Mouse (Mus musculus): ENCODE data around the gene Cmbl. TPM values are rescaled to one million over a fixed set of nuclear protein-coding genes. Genes with fewer than 3 reads are reported as not detected.
A peak's percentile ranks its signal among the peaks of the same experiment; 100 is the strongest.

Cmbl gene
- polyA plus RNA-seq, 1 experiment from 2014 or later: 12.4 TPM

DNA sequence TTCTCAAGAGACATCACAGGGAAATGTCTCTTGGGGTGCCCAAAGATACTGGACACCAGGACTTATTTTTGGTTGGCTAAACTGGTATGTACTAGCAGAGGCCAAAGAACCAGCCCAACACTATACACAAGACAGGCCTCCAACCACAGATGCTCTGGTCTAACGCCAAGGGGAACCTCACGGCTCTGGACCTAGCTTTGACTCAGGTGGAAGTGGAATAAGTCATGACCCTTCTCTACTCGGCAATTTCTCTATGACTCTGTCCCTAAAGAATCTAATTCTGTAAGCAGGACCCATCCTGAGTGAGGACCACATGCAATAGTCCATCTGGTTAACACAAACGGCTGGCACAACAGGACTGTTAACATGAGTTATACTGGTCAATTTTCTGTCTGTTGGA lies 34.6 kb downstream of the Cmbl start:
- whole genome bisulfite sequencing: 56% methylated on average over 4 of the region's 4 CpGs
- Histone ChIP-seq H3K4me2 (ENCODE audit: low read length) (peak overlapping the region; percentile 79), H3K4me1 (ENCODE audit: control insufficient read depth in 2 of 2, insufficient read depth in 2 of 2, low read length in 2 of 2) (peaks cover 7 to 28% of the 10 kb centered on the region in 2 experiments), H3K36me3 (ENCODE audit: control insufficient read depth, insufficient read depth, low read length) (peaks cover 33% of the 10 kb centered on the region), H3K27me3 (ENCODE audit: control insufficient read depth, insufficient read depth, low read length) (no peaks in the 10 kb centered on the region), H3K4me3 (ENCODE audit: control insufficient read depth in 1 of 2, insufficient read depth in 1 of 2, low read depth in 1 of 2, low read length in 2 of 2) (peak overlapping the region in 1 of 2 experiments; percentile 84; a peak in 1 of 4 replicates), H3K9me3 (ENCODE audit: control insufficient read depth, low read length) (no peaks in the 10 kb centered on the region), H3K9ac (ENCODE audit: low read length) (no peak overlapping the region), H3K27ac (replicated peaks in 1 of 2; ENCODE audit: control insufficient read depth in 1 of 2, insufficient read depth in 1 of 2, low read depth in 2 of 2, low read length in 2 of 2) (no peak overlapping the region)
- ATAC-seq (ENCODE audit: insufficient number of reproducible peaks, insufficient read depth, low FRiP score, low read depth): no peak

DNA sequence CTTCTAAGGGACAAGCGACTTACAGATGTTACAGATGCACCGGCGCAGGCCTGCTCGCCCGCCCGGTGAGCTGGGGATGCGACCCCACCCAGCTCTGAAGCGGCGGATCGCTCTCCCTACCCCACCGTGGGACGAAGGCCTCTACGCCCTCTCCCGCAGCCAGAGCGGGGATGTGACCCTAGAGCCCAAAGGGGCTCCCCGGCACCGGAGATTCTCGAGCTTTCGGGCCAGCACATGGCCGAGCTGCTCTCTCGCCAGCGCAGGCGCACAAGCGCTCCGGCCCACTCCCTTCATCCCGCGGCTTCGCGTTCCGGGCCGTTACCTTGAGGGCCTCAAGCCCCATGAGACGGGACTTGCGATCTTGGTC lies 36.1 kb downstream of the Cmbl start:
- Histone ChIP-seq H3K27ac (replicated peaks in 1 of 2; ENCODE audit: control insufficient read depth in 1 of 2, insufficient read depth in 1 of 2, low read depth in 2 of 2, low read length in 2 of 2) (peak overlapping the region; percentile 66 to 87), H3K9ac (ENCODE audit: low read length) (peak overlapping the region; percentile 92), H3K4me2 (ENCODE audit: low read length) (peak overlapping the region; percentile 79), H3K36me3 (ENCODE audit: control insufficient read depth, insufficient read depth, low read length) (peaks cover 19% of the 10 kb centered on the region), H3K4me1 (ENCODE audit: control insufficient read depth in 2 of 2, insufficient read depth in 2 of 2, low read length in 2 of 2) (peaks cover 7 to 28% of the 10 kb centered on the region in 2 experiments), H3K4me3 (ENCODE audit: control insufficient read depth in 1 of 2, insufficient read depth in 1 of 2, low read depth in 1 of 2, low read length in 2 of 2) (peak overlapping the region; percentile 78 to 84), H3K9me3 (ENCODE audit: control insufficient read depth, low read length) (no peaks in the 10 kb centered on the region), H3K27me3 (ENCODE audit: control insufficient read depth, insufficient read depth, low read length) (no peaks in the 10 kb centered on the region)
- under 1% methylated on average over 33 of the region's 33 CpGs for WGBS
- peak; percentile 68 for ATAC-seq (ENCODE audit: insufficient number of reproducible peaks, insufficient read depth, low FRiP score, low read depth)

DNA sequence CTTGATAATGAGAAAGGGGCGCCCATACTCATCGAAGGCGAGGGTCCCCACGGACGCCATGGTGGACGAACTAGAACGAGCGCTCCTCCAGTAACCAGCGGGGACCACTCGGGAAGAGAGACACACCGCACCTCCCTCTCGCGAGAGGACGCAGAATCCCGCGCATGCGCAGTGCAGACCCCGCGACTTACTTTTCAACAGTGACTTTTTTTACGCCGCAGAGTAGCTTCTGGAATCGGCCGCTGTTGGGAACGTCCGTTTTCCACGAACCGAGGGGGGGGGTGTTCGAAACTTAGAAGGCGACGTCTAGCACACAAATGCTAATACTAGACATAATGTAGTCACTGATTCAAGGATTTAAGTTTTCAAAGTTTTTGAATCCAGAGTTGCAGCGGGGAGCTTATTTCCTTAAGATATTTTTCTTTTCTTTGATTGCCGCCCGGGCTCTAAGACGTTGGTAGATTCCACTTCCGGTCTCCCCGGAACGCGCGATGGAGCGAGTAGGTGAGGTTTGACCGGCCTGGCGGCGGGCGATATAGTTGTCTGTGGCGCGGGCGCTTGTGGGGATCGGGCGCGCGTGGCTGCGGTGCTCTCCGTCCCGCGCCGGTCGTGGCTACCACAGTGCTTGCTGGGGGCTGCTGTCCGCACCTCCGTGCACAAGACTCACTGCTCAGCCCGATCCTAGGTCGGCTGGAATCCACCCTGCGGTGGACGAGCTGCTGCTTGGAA lies 36.6 kb downstream of the Cmbl start, which contains the start of the genes Cct5 and Fam173b:
Gene Cct5 (minus strand): TSS at position 159 of the 729 bp plus-strand sequence.
Gene Fam173b (plus strand): TSS at position 207 of the 729 bp plus-strand sequence.
- Histone ChIP-seq H3K9ac (ENCODE audit: low read length) (peak within 1 kb of the TSS; percentile 93), H3K4me3 (ENCODE audit: control insufficient read depth in 1 of 2, insufficient read depth in 1 of 2, low read depth in 1 of 2, low read length in 2 of 2) (peak within 1 kb of the TSS; percentile 84 to 99), H3K9me3 (ENCODE audit: control insufficient read depth, low read length) (no peaks in the 10 kb centered on the region), H3K36me3 (ENCODE audit: control insufficient read depth, insufficient read depth, low read length) (peaks cover 13% of the 10 kb centered on the region), H3K4me2 (ENCODE audit: low read length) (peak within 1 kb of the TSS; percentile 80), H3K27me3 (ENCODE audit: control insufficient read depth, insufficient read depth, low read length) (no peaks in the 10 kb centered on the region), H3K27ac (replicated peaks in 1 of 2; ENCODE audit: control insufficient read depth in 1 of 2, insufficient read depth in 1 of 2, low read depth in 2 of 2, low read length in 2 of 2) (peak within 1 kb of the TSS; percentile 87 to 97), H3K4me1 (ENCODE audit: control insufficient read depth in 2 of 2, insufficient read depth in 2 of 2, low read length in 2 of 2) (peaks cover 8 to 30% of the 10 kb centered on the region in 2 experiments)
- under 1% methylated on average over 63 of the region's 63 CpGs for WGBS
- peak; percentile 87 for ATAC-seq (ENCODE audit: insufficient number of reproducible peaks, insufficient read depth, low FRiP score, low read depth)

DNA sequence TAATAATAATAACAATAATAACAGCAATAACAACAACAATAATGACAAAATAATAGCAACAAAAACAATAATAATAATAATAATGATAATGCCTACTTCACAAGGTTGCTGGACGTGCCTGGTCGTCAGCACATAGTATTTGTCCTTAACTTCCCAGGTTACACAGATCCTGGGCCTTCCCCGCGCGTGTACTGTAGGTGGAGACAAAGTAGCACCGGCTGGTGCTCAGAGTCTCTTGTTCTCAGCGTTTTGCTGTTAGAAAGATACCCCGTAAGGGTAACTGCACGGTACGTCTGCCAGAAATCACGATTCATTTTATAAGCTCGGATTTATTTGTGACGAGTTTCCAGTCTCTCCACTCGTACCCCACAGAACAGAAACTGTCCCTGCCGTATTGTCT lies 37.2 kb downstream of the Cmbl start:
- H3K36me3 ChIP-seq (ENCODE audit: control insufficient read depth, insufficient read depth, low read length): peaks cover 7% of the 10 kb centered on the region
- 5% methylated on average over 15 of the region's 15 CpGs for WGBS

DNA sequence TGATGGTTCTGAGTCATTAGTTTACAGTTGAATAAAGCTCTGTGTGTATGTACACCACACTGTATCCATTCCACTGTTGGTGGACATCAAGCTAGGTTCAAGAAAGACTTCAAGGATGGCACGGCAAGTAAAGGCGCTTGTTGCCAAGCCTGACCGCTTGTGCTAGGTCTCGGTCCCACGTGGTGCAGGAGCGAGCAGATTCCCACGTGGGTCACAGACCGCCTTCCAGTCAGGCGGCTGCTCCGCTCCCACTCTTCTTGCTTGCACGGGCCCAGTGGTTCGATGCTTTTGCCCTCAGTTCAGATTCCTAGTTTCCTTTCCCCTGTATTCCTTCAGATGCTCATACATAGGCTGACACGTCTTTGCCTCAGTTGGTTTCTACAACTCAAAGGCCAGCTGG lies 37.9 kb downstream of the Cmbl start:
- Histone ChIP-seq H3K4me3 (ENCODE audit: control insufficient read depth in 1 of 2, insufficient read depth in 1 of 2, low read depth in 1 of 2, low read length in 2 of 2) (peak overlapping the region in 1 of 2 experiments; percentile 84; a peak in 1 of 4 replicates), H3K9me3 (ENCODE audit: control insufficient read depth, low read length) (no peaks in the 10 kb centered on the region)

More for the DNA sequence above, 37.2 kb downstream of the Cmbl start:
- Histone ChIP-seq H3K27me3 (ENCODE audit: control insufficient read depth, insufficient read depth, low read length) (no peaks in the 10 kb centered on the region), H3K27ac (replicated peaks in 1 of 2; ENCODE audit: control insufficient read depth in 1 of 2, insufficient read depth in 1 of 2, low read depth in 2 of 2, low read length in 2 of 2) (peak overlapping the region; percentile 17 to 87; a peak in 3 of 4 replicates), H3K9ac (ENCODE audit: low read length) (peak overlapping the region; percentile 93), H3K9me3 (ENCODE audit: control insufficient read depth, low read length) (no peaks in the 10 kb centered on the region), H3K4me1 (ENCODE audit: control insufficient read depth in 2 of 2, insufficient read depth in 2 of 2, low read length in 2 of 2) (peaks cover 9 to 35% of the 10 kb centered on the region in 2 experiments), H3K4me3 (ENCODE audit: control insufficient read depth in 1 of 2, insufficient read depth in 1 of 2, low read depth in 1 of 2, low read length in 2 of 2) (peak overlapping the region; percentile 84 to 99), H3K4me2 (ENCODE audit: low read length) (peak overlapping the region; percentile 80)
- peak; percentile 57; the same call in 1 of the 2 replicates for ATAC-seq (ENCODE audit: insufficient number of reproducible peaks, insufficient read depth, low FRiP score, low read depth)

DNA sequence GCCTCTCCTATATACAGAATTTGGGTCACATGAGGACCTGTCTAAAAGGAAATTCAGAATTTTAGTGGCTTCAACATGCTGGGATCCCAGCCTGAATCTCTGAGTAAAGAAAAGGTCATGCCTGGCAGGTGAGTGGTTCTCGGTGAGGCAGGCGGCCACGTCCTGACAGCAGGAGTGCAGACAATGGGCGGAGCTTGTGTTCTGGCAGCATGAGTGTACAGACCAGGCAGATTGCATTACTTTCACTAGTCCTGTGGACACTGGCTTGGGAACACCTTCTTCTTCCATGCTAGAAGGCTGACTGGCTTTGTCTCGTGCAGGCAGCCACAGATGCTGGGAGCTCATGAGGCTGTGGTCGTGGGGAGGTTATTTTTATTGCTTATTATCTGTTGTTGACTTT lies 41.6 kb downstream of the Cmbl start:
- H3K4me3 ChIP-seq (ENCODE audit: control insufficient read depth in 1 of 2, insufficient read depth in 1 of 2, low read depth in 1 of 2, low read length in 2 of 2): no peak overlapping the region
- H3K27me3 ChIP-seq (ENCODE audit: control insufficient read depth, insufficient read depth, low read length): no peaks in the 10 kb centered on the region
- H3K4me2 ChIP-seq (ENCODE audit: low read length): no peak overlapping the region
- H3K9ac ChIP-seq (ENCODE audit: low read length): 0 out of 2 replicates have a peak overlapping the region, but pooled peaks have one; percentile 10
- H3K9me3 ChIP-seq (ENCODE audit: control insufficient read depth, low read length): no peaks in the 10 kb centered on the region
- H3K27ac ChIP-seq (replicated peaks in 1 of 2; ENCODE audit: control insufficient read depth in 1 of 2, insufficient read depth in 1 of 2, low read depth in 2 of 2, low read length in 2 of 2): no peak overlapping the region
- H3K36me3 ChIP-seq (ENCODE audit: control insufficient read depth, insufficient read depth, low read length): peaks cover 22% of the 10 kb centered on the region; the same call in 1 of the 2 replicates
- H3K4me1 ChIP-seq (ENCODE audit: control insufficient read depth in 2 of 2, insufficient read depth in 2 of 2, low read length in 2 of 2): peaks cover 5 to 15% of the 10 kb centered on the region in 2 experiments; a peak in 3 of 4 replicates
- no peak for ATAC-seq (ENCODE audit: insufficient number of reproducible peaks, insufficient read depth, low FRiP score, low read depth)
- 56% methylated on average over 6 of the region's 6 CpGs for WGBS

More for the DNA sequence above, 37.9 kb downstream of the Cmbl start:
- H3K4me2 ChIP-seq (ENCODE audit: low read length): peak overlapping the region; percentile 80
- no peak overlapping the region for H3K27ac ChIP-seq (replicated peaks in 1 of 2; ENCODE audit: control insufficient read depth in 1 of 2, insufficient read depth in 1 of 2, low read depth in 2 of 2, low read length in 2 of 2)
- no peaks in the 10 kb centered on the region for H3K27me3 ChIP-seq (ENCODE audit: control insufficient read depth, insufficient read depth, low read length)
- no peak for ATAC-seq (ENCODE audit: insufficient number of reproducible peaks, insufficient read depth, low FRiP score, low read depth)
- 85% methylated on average over 13 of the region's 13 CpGs for WGBS
- peaks cover 9 to 35% of the 10 kb centered on the region in 2 experiments for H3K4me1 ChIP-seq (ENCODE audit: control insufficient read depth in 2 of 2, insufficient read depth in 2 of 2, low read length in 2 of 2)
- peaks cover 2% of the 10 kb centered on the region; the same call in 1 of the 2 replicates for H3K36me3 ChIP-seq (ENCODE audit: control insufficient read depth, insufficient read depth, low read length)
- H3K9ac ChIP-seq (ENCODE audit: low read length): peak overlapping the region; percentile 93

DNA sequence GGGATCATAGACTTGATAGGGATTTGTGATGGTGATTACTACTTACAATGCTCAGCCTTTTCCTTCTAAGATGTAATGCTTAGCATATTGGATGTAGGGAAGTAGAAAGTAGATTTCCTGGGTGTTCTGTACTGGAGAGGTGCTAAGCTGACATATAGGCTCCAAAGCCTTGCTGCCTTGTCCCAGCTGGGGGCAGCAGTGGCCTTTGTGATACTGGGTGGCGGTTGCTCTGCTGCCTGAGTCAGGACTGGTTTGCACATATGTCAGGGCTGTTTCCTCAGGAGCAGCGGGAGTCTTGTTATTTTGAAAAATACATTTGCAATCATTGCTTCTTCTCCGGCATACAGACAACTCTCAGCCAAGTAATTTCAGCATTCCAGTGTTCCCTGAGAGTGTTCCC lies 45.8 kb downstream of the Cmbl start:
- Histone ChIP-seq H3K9ac (ENCODE audit: low read length) (no peak overlapping the region), H3K4me3 (ENCODE audit: control insufficient read depth in 1 of 2, insufficient read depth in 1 of 2, low read depth in 1 of 2, low read length in 2 of 2) (no peak overlapping the region), H3K27ac (replicated peaks in 1 of 2; ENCODE audit: control insufficient read depth in 1 of 2, insufficient read depth in 1 of 2, low read depth in 2 of 2, low read length in 2 of 2) (no peak overlapping the region), H3K4me2 (ENCODE audit: low read length) (no peak overlapping the region), H3K27me3 (ENCODE audit: control insufficient read depth, insufficient read depth, low read length) (no peaks in the 10 kb centered on the region), H3K9me3 (ENCODE audit: control insufficient read depth, low read length) (no peaks in the 10 kb centered on the region), H3K36me3 (ENCODE audit: control insufficient read depth, insufficient read depth, low read length) (peaks cover 30% of the 10 kb centered on the region; the same call in 1 of the 2 replicates), H3K4me1 (ENCODE audit: control insufficient read depth in 2 of 2, insufficient read depth in 2 of 2, low read length in 2 of 2) (peaks cover 2 to 7% of the 10 kb centered on the region in 2 experiments; a peak in 3 of 4 replicates)
- ATAC-seq (ENCODE audit: insufficient number of reproducible peaks, insufficient read depth, low FRiP score, low read depth): no peak
- WGBS: 75% methylated on average over 3 of the region's 3 CpGs
